Mouse (Mus musculus): ENCODE measurements around the gene Pfas.
"Not testable (repeated sequence)": the region's sequence is repeated elsewhere in the genome, so short reads cannot be mapped to it uniquely, and the experiment has no call there.

The Pfas gene

DNA sequence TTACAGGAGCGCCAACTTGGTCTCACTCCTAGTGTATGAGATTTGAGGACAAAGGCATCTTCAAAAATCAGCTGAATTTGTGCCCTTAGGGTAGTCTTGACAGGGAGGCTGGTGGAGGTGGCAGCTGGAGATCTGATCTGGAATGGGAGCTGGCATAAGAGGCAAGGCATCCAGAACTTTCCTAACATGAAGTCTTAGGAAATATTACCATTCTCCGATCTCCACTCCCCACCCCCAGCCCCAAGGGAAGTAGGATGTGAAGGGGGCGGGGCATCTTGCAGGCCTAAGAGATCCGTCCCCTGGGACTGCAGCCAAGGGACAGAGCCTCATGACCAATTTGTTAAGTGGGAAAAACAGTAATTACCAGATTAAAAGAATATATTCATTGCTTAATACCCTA, 38.0 kb downstream of the Pfas start:
- no peak for DNase-seq (ENCODE audit: low spot score in 2 of 2)

DNA sequence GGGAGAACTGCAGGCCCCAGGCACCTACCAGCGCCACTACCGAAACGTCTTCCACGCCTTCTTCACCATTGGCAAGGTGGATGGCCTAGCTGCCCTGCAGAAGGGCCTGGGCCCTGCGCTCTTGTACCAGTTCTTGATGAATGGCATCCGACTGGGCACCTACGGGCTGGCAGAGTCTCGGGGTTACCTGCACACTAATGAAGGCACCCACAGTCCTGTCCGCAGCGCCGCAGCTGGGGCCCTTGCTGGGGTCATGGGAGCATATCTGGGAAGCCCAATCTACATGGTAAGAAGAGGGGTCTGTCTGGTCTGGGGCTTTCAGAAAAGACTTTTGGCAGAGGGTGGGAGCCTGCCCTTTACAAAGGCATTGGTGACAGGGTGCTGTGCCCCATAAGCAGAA, 39.5 kb downstream of the Pfas start:
- DNase-seq (ENCODE audit: low spot score in 2 of 2), result no peak

DNA sequence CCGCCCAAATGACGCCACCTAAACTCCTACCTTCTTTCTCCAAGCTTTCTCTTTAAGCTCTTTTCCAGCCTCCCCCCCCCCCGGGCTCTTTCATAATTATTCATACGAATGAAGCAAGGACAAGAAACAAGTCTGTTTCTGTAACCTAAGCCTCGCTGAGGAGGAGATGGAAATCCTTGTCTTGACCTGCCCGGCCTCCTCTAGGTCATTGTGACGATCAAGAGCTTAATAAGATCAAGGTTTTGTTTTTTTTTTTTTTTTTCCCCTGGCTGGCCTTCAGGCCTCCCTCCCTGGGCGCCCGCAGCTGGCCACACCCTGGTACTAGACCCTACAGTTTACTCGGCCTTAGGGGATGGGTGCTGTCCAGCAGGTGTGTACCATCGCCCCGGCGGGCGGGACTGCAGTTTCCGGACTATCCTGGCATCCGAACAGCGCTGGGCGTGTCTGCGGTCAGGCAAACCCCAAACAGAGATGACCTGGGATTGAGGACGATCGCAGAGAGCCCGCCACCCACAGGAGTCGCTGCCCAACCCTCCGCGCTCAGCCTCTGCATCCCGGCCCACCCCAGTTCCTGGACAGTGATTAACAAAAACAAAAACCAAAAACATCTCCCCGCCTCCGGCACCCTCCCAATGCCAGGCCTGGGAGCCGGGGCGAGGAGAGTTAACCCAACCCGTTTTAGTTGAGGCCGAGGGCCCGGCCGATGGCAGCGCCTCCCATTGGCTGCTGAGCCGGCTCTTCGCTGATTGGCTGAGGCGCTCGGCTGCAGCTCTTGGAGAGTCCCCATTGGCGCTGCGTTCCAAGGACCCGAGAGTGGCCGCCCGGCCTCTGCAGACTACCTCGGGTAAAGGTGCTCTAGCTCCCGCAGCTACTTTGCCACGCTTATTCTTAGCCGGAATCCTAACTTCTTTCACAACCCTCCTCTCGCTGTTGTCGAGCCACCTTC, 40.6 kb downstream of the Pfas start, which contains the start of gene Slc25a35:
Gene Slc25a35 (plus strand): TSS at position 795 of the 946 bp plus-strand sequence.
- peak; percentile 80 to 85 for DNase-seq (ENCODE audit: low spot score in 2 of 2)

DNA sequence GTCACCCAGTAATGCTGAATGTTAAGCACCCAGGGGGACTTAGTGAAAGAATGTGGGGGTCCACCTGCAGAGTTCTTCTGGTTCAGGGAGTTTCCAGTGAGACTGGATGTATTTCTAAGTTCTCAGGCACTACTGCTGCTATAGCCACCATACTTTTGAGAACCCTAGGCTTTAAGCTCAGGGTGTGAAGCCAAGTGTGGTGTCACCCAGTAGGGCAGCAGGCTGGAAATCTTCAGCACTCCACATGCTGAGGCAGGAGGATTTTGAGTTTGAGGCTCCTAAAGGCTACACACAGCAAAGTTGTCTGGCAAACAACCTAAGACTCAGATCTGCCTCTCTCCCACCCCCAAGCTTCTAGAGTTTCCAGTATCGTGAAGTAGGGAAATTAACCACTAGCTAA, 41.7 kb downstream of the Pfas start:
- no peak for DNase-seq (ENCODE audit: low spot score in 2 of 2)

DNA sequence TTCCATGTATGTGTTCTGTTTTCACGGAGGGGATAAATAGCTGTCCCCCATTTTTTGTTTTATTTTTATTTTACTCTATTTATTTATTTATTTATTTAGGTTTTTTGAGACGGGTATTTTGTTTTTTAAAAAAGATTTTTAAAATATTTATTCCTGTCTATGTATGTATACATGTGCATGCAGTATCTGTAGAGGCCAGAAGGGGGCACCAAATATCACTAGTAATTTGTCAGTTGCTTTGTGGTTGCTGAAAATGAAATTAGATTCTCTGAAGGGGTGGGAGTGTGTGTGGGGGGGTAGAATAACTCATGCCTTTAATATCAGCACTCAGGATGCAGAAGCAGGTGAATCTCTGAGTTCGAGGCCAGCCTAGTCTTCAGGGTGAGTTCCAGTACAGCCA, 42.4 kb downstream of the Pfas start:
- DNase-seq (ENCODE audit: low spot score in 2 of 2), result no peak

DNA sequence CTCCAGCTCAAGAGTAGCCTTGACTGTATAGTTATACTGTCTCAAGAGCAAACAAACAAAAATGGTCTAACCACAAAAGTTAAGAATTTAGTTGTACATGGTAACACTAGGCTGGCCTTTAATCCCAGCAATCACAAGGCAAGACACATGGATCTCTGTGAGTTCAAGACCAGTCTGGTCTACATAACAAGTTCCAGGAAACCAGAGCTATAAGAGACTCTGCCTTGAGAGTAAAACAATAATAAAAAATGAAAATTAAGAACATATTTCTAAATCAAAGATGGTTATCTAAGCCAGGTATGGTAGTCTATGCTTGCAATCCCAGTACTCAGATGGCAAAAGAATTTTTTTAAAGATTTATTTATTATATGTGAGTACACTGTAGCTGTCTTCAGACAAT, 43.2 kb downstream of the Pfas start:
- no peak for DNase-seq (ENCODE audit: low spot score in 2 of 2)

DNA sequence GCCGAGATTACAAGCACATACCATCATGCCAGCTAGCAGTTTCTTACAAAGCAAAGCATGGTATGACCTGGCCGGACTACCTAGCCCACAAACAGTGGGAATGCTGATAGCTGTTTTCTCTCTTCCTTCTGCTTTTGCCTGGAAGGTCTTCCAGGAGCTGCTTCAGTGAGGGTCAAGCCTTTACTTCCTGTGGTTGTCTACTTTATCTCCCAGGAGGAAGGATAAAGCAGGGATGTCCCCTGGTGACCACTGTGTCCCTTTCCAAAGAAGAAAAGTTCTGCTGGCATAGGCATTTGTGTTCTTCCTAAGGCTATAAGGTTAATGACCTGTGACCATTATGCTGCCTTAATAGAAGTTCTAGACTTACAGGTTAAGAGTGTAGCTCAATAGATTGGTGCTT, 44.9 kb downstream of the Pfas start:
- DNase-seq (ENCODE audit: low spot score in 2 of 2), result no peak

DNA sequence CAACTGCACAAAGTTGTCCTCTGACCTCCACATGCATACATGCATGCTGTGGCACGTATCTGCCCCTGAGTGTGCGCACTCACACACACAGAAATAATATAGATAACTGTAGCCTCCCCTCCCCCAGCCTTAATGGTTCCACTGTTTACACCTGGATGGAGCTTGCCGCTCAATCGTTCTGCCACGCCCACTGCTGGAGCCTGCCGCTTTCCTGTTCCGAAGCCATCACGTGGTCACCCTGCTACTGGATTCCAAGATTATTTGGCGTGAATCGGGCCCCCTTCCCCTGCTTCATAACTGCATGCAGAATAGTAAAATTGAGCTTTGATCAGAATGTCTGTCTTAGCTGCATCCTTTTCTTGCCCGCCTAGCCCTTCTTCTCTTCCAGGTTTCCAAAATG, 46.1 kb downstream of the Pfas start:
- DNase-seq (ENCODE audit: low spot score in 2 of 2), result not testable (repeated sequence)

DNA sequence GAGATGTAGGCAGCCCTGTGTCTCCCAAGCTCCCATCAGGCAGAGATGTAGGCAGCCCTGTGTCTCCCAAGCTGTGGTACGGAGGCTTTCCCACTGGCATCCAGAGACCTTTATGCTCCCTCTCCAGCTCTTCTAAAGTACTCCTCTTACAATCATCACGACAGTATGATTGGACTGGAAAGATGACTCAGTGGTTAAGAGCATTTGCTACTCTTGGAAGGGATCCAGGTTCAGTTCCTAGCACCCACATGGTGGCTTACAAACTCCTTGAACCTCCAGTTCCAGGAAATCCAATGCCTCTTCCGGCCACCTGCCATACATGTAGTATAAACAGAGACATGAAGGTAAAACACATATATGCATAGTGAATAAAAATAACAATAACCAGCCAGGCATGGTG, 46.7 kb downstream of the Pfas start:
- no peak for DNase-seq (ENCODE audit: low spot score in 2 of 2)

DNA sequence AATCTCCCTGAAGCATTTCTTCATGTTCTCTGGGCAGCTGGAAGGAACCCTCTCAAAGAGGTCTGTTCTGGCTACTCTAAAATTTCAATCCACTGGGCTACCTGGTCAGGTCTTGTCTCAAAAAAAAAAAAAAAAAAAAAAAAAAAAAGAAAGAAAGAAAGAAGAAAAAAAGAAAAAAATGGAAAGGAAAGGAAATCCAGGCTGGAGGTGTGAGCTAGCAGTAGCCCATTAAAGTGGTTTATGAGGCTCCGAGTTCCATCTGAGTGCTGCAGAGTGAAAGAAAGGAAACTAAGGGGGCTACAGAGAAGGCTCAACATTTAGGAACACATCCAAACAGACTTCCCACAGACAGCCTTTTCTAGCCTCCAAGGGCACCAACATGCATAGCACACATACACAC, 50.3 kb downstream of the Pfas start:
- no peak for DNase-seq (ENCODE audit: low spot score in 2 of 2)

DNA sequence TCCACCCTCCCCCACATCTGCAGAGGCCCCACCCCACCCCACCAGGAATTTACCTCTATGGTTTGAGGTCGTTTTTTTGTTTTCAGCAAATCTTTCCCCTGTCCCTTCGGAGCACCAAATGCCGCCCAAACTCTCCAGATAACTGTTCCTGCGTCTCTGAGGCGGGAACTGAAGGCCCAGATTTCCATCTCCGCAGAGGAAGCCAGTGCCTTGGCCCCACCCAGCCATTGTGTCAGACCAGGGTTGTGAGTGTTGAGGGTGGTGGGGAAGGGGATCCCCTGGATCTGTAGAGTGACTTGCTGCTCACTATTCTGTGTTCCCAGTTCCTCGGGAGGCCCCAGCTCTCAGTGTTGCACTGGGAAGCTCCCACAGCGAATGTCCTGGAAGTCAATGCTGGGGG, 51.0 kb downstream of the Pfas start, which contains the start of gene Arhgef15:
Gene Arhgef15 (minus strand): TSS at position 173 of the 400 bp plus-strand sequence.
- DNase-seq (ENCODE audit: low spot score in 2 of 2), result no peak

DNA sequence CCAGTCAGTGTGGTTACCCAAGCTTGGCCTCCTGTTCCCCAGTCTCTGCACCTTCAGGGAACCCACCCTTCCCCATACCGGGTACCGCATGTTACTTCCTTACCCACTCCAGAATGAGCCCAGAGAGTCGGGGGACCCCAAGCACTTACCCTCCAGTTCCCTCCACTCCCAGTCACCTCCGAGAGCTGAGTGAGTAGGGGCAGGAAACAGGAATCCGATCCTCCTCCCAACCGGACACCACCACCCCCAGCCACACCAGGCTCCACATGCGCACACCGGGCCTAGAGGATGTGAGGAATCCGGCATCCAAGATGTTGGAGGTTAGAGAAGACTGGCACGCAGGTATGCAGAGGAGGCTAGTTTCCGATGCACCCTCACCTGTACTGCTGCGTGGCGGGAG, 51.6 kb downstream of the Pfas start:
- DNase-seq (ENCODE audit: low spot score in 2 of 2), result no peak

DNA sequence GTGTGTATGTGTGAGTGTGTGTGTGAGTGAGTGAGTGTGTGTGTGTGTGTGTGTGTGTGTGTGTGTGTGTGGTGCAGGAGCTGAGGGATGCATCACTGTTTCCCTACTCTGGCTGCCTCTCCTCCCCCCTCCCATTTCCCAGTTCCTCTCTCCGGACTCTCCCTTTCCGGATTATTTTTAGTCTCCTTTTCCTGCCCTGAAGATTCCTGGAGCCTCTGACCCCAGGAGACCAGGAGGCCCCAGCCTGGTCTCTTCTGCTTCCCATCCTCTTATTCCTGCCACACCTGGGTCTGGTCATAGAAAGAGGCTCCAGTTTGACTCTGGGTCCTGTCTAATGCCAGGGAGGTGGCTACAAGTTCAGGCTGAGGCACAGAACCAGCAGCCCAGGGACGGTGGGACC, 52.2 kb downstream of the Pfas start:
- no peak for DNase-seq (ENCODE audit: low spot score in 2 of 2)

DNA sequence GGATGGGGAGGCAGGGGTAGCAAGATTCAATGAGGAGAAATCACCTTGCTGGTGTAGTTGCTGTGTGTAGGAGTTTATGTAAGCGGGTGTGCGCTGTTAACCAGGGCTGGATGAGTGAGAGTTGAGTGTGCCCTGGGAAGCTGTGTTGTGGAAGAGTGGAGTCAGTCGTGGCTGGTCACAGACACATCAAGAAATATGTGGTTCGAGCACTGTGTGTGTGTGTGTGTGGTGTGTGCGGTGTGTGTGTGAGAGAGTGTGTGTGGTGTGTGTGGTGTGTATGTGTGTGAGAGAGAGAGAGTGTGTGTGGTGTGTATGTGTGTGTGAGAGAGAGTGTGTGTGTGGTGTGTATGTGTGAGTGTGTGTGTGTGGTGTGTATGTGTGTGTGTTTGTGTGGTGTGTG, 52.8 kb downstream of the Pfas start:
- no peak for DNase-seq (ENCODE audit: low spot score in 2 of 2)

DNA sequence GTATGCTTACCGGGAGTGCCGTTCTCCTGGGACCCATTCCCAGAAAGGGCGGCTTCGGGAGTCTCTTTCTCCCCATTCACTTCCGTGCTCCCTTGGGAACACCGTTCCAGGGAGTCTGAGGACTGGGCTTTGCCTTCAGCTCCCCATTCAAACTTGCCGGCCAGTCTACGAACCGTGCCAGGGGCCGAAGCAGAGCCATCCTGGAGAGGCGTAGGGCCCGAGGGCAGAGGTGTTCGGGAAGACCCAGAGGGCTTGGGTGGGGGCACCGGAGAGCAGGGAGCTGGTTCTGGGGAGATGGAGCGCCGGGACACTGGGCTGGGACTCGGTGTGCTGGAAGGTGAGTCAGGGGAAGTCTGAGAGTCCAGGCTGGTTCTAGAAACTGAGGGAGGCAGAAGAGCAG, 53.9 kb downstream of the Pfas start:
- no peak for DNase-seq (ENCODE audit: low spot score in 2 of 2)

DNA sequence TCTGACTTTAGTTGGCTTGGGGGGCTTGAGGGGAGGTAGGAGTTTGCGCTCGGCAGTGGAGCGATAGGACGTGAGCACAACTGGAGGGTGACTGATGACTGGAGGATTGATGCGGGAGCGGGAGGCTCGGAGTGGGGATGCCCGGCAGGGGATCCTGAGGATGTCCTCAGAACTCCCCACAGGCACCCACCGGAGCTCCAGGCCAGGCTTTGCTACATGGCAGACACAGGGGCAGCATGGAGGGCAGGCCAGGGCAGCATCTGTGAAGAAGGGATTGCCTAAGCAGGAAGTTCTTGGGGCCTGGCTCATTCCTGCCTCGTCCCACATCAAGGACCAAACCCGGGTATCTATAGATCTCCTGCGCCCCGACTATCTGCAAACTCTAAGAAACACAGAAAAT, 54.4 kb downstream of the Pfas start:
- DNase-seq (ENCODE audit: low spot score in 2 of 2), result no peak

DNA sequence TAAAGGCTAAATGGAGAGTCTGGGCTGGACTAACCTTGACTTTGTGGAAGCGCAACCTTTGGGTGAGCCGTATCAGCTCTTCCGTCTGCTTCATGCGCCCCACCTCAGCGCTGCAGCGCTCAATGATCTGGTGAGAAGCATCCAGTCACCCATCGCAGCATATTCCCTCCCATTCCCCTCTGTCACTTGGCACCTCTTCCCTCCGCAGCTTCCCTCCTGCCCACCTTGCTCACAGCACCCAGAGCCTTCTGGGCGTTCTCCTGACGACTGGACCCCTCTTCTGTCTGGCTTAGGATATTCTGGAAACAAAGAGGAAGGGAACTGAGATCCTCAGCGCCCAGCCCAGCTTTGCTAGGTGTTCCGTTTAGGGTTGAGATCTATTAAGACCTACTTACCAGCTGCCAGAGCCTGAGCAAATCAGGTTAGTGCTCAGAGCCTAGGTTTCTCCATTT, 60.7 kb downstream of the Pfas start:
- DNase-seq (ENCODE audit: low spot score in 2 of 2), result no peak

DNA sequence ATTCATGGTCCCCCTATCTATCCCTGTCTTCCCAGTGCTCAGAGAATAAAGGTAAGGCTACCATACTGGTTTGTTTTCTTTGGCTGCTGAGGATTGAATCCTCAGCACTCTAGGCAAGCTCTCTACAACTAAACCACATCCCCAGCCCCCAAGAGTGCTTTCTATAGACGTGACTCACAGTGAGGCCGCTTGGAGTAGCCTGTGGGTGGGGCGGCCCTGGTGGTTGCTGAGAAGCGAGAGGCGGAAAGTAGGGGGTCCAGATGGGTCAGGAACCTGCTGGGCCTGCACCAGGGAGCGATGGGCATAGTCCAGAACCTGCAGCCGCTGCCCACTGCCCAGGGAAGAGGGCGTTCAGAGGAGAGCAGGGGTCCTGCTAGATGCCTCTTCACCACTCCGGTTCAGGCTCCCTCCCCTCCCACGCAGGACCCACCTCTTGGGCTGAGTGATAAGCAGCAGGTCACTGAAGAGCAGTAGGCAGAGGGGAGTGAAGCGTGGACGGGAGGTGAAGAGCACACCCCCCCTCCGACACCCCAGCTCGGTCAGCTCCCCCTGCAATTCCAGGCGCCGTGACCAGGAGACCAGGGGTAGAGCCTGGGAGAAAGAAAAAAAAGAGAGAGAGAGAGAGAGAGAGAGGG, 61.3 kb downstream of the Pfas start:
- peak in 1 of 2 experiments; percentile 36 for DNase-seq (ENCODE audit: low spot score in 2 of 2)

DNA sequence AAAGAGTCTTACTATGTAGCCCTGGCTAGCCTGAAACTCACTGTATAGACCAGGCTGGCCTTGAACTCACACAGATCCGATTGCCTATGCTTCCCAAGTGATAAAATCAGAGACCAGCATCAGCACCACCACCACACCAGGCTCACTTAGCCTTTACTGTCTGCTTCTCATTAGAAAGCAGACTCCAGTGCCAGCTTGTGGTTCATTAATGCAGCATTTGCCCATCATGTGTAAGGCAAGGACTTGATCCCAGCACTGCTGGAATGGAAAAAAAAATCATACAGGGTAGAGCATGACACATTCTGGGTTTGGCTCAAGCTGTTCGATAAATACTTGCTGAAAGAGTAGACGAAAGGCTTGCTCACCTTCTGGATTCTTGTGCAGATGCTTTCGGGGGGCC, 62.3 kb downstream of the Pfas start:
- DNase-seq (ENCODE audit: low spot score in 2 of 2), result no peak

DNA sequence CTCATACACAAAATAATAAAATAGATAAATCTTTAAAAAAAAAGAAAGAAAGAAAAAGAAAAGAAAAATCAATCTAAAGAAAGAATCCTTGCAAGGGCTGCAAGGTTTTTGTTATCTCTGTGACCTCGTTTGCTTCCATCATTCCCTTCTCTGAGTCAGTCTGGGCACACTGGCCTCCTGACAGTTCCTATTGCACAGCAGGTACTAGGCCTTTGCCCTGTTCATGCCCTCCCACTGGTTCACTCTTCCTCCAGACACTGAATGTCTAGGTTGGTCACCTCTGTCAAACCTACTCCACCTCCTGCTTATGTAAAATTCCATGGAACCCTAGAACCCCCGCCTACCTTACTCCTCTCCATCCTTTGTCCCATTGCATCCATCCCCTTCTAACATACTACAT, 63.0 kb downstream of the Pfas start:
- no peak for DNase-seq (ENCODE audit: low spot score in 2 of 2)

DNA sequence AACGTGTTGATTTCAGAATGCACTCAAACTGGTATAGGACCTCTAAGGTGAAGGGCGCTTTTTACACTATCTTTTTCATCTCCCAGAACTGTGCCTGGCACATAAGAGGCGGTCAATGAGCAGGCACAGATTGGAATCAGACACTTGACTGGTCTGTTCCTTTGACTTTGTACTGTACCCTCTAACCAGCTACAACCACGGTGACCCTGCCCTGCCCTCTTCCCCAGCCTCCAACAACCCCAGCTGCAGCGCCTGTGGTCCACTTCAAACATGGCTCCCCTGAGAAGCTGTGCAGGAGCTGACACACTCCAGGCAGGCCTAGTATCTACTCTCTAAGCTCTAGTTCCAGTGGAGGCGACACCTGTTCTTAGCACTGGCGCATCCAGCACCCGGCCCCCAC, 65.5 kb downstream of the Pfas start:
- DNase-seq (ENCODE audit: low spot score in 2 of 2), result no peak

DNA sequence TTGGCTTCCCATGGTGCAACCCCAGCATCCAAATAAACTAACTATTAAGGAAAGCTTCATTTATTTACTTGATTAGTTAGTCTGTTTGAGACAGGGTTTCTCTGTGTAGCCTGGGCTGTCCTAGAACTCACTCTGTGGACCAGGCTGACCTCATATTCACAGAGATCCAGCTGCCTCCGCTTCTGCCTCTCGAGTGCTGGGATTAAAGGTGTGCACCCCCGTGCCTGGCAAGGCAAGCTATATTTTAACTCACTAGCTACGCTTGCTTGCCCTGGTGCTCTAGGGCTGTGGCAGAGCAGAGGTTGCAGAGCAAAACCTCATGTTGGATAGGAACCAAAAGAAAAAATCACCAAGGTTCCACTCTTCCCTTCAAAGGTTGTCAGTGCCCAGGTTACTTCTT, 67.7 kb downstream of the Pfas start:
- no peak for DNase-seq (ENCODE audit: low spot score in 2 of 2)

Measured in frontal cortex, postnatal 25 days (tissue).